Mouse (Mus musculus): ENCODE results near the gene Hnrnph2. TPM values are rescaled to one million over a fixed set of nuclear protein-coding genes. Genes with fewer than 3 reads are reported as not detected.

Gene Hnrnph2
- 10 to 100 TPM; 83.6 to 83.9 TPM for total RNA-seq (2021)
- long read RNA-seq, experiment 1, transcript Hnrnph2-202 (4 exons, 2,364 nt): minor isoform, 43 of 116 reads
- long read RNA-seq, experiment 1, transcript Hnrnph2-203 (3 exons, 2,426 nt): major isoform, 64 of 116 reads
- long read RNA-seq, experiment 1, partial matches to known transcripts: 1 of 116 reads
- long read RNA-seq, experiment 1, other reads (novel, unspliced or antisense): 8 of 116 reads
- long read RNA-seq, experiment 2, transcript Hnrnph2-202 (4 exons, 2,364 nt): minor isoform, 25 of 81 reads
- long read RNA-seq, experiment 2, transcript Hnrnph2-203 (3 exons, 2,426 nt): major isoform, 49 of 81 reads
- long read RNA-seq, experiment 2, partial matches to known transcripts: 7 of 81 reads
- long read RNA-seq, experiment 2, other reads (novel, unspliced or antisense): 0 of 81 reads

- DNase-seq: peak; percentile 87
Measured at GRCm38 (mm10) chrX:134600659-134601379, at the start of gene Hnrnph2, which contains the start of gene Gla. Gene Hnrnph2, plus strand, starts transcription at chrX:134601179. Gene Gla, minus strand, starts transcription at chrX:134601125.

GRCm38 (mm10) chrX:134553326-134553725 is 47.7 kb upstream of the Hnrnph2 start:
- no peak for DNase-seq

- no peak for DNase-seq
Measured at GRCm38 (mm10) chrX:134554425-134554824, 46.6 kb upstream of the Hnrnph2 start.

DNA sequence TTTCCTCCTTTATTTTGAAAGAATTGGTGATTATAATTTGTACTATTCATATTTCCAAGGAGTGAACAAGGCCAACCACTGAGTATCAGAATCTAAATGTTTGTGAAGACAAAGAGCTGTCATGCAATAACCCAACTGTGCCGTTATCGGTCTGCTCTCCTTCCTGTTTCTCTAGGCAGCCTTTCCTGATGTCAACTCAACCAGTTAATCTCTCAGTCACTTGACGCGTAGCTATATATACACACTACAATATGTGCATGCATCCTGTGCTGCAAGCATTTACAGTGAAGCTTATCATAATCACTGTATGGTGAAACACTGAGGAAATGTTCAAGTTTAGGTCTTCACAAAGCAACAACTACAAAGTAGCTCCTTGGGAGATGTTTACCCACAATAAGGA is 36.7 kb upstream of the Hnrnph2 start:
- no peak for DNase-seq

DNA sequence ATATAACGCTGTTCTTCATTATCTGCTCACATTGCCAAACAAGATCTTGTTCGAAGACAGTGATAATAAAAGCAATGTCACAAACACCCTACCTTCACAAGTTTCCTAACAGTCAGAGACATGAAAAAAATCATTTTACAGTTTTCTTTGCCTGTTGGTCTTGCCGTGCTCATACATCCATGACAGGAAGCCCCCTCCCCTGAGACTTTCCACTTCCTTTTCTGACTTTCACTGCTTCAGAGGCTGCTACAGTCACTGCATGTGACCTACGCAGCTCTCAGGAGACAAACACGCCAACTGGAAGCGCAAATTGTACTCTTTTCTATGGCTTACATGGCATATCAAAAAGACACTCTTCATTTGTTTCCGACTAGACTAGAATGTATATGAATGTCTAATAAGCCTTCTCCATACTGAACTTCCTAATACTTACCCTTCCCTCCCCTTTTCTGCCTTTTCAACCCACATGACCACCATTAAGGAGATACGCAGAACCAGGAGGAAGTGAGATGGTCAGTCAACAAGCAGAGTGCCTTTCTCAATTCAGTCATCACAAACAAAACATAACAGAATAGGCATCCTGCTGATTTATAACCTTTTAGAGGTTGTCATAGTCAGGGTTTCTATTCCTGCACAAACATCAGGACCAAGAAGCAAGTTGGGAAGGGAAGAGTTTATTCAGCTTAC is 34.3 kb upstream of the Hnrnph2 start:
- no peak for DNase-seq

- no peak for DNase-seq
Measured at GRCm38 (mm10) chrX:134577896-134578295, 23.1 kb upstream of the Hnrnph2 start.

DNA sequence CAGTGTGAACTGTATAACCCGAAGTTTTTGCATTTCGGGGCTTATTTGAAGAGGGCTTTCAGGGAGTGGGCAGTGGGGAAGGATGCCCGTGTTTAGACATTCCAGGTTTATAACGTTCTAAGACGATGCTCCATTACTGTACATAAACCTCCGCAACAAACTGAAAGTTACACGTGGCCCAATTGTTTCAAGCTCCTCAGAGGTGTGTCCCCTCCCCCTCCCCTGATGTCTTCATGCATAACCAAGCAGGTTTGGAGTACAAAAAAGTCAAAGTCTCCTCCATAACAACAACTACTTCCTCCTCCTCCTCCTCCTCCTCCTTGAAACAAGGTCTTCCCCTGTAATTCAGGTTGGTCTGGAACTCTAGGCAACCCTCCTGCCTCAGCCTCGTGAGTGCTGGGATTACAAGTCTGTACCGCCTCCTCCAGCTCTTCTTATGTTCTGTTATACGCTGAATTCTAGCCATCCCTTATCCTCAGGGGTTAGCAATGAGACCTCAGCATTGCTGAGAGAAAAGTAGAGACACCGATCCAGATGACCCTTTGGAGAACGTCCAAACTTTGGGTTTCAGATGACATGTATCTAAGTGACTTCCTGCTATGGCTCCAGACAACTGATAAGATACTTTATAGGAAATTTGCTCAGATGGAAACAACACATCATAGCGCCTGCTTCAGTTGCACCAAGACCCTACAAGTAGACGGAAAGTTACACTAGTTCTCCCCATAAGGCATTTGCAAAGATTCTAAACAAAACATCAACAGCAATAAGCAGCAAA is 20.3 kb upstream of the Hnrnph2 start:
- no peak for DNase-seq

DNA sequence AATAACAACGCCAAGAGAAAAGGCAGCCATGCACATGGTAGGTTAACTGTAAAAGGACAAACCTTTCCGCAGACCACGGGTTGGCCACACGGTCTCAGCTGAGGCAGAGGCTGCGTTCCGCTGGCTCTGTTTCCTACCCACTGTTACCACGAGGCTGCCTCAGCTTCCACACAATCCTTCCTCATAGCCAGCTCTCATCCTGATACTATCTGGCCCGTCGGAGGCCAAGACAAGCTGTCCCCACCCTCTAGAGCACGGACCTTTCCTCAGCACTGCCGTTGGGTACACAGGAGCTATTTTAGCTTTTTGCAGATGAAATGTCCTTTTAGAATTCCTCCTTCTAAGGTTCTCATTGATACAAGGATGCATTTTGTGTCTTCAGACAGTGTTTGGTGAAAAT is 18.7 kb upstream of the Hnrnph2 start:
- DNase-seq: no peak

DNA sequence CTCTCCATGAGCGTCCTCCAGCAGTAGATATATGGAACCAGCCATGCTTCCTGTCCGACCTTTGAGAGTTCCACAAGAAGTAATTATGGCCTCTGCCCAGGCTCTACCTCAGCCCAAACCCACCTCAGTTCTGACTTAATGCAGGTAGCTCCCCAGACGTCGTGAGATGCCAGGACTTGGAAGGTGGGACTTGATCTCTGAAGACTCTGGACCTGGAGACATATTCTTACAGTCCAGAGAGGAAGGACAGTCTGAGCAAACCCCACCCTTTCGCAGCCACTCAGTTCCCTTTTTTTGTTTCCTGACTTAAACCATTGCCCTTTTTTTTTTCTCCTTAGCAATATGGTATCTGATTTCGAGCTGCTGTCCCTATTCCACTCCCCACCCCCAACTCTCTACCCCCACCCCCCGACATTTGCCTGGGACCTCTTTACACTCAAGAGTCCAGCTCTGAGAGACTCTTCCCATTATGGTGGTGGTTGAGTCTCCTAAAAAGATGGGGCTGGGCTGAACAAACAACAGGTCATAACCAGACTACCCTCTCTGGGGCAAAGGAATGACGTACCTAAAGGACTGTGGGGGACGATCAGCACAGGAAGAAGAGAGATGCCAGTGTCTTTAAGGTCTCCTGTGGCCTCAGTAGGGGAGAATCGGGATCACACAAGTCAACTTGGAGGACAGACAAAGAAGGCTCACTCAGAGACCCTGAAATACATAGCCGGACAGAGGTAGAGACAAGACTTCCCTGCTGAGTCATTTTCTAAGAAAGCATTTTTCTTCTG is 17.9 kb upstream of the Hnrnph2 start, which contains the start of gene Btk:
TSS of gene Btk (minus strand) at position 683 of the 782 bp plus-strand sequence.
- DNase-seq: no peak

GRCm38 (mm10) chrX:134585103-134586002 is 15.6 kb upstream of the Hnrnph2 start, which contains the start of gene Rpl36a:
Gene Rpl36a, plus strand, starts transcription at chrX:134585654.
- DNase-seq: peak; percentile 91

DNA sequence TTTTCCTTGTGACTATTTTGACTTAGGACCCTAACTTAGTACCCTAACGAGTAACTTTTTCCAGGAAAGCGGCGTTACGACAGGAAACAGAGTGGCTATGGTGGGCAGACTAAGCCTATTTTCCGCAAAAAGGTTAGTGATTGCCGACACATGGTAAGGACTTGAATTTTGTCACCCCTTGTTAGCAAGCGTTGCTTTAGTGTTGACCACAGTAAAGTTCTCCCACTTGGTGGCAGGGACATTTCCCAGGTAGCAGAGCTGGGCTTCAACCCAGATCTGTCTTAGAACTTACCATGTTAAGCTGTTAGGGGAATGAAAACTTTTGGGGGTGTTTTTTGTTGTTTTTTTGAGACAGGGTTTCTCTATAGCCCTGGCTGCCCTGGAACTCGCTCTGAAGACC is 14.5 kb upstream of the Hnrnph2 start:
- DNase-seq: no peak

GRCm38 (mm10) chrX:134588261-134588660 is 12.7 kb upstream of the Hnrnph2 start:
- no peak for DNase-seq

- no peak for DNase-seq
Measured at GRCm38 (mm10) chrX:134588997-134589396, 12.0 kb upstream of the Hnrnph2 start.

DNA sequence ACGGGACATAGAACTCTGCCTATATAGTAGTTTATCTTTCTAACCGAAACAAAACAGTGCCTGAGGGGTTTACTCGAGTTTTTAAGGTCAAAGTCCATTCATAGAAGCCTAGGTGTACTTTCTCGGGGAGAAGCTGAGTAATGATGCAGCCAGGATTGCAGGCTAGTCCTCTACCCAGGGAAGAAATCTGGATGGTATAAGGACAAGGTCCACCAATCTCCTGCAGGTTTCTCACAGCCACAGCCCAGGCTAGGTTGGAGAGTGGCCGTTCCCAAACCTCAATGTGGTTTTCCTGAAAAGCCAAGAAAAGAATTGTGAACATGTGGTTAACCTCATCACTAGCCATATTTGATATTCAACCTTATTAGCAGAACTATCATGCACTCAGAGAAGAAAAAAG is 11.1 kb upstream of the Hnrnph2 start:
- no peak for DNase-seq

- DNase-seq: no peak
Measured at GRCm38 (mm10) chrX:134599922-134600565, 935 bp upstream of the Hnrnph2 start.

- DNase-seq: peak; percentile 13
Measured at GRCm38 (mm10) chrX:134601380-134602120, 571 bp downstream of the Hnrnph2 start.

DNA sequence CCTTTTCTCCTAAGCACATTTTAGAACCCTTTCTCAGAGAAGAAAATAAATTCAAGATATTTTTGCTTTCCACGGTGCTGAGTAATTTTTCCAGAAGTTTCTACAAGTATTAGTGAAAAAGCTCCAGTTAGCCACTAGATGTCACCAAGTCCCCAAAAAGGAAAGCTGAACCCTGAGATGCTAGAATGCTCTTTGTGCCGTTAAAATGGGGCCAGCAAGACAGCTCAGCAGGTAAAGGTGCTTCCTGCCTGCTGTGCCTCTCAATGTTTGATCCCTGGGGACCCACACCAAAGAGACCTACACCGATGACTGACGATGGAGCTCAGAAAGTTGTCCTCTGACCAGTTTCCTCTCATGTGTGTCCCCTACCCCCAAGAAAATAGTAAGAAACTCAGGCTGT is 8.5 kb downstream of the Hnrnph2 start:
- DNase-seq: peak; percentile 11

DNA sequence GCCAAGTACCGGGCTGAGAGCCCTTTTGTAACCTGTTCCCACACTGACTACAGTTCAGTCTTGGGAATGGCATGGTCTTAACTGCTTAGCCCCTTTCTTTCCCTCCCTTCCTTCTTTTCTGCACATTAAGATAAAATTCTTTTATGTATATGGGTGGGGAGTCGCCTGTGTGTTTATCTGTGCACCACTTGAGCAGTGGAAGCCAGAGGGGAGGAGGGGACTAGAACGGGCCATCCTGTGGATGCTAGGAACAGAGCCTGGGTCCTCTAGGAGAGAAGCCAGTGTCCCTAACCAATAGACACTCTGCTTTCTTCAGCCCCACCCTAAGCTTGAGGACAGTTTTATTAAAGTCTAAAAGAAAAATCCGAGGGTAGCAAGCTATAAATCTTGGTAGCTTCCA is 10.0 kb downstream of the Hnrnph2 start:
- DNase-seq: no peak

All from adrenal gland, postnatal 10 days (tissue).